Mouse (Mus musculus) midbrain, embryonic 16.5 days (tissue): Measurements from ENCODE around the gene Smim14. TPM values are rescaled to one million over a fixed set of nuclear protein-coding genes. Genes with fewer than 3 reads are reported as not detected.

Experiments used
- ATAC-seq: fragments of 200-750 bp; cut with Nextera tagmentation; 2 replicates; pipeline ENCODE4 v1.8.0; 2017; ENCODE audit warnings: moderate TSS enrichment
- H3K27ac ChIP-seq: fragments of 300-500 bp; sonication (generic); 2 replicates; pipeline ENCODE4 v1.5.1; 2014; ENCODE audit warnings: mild to moderate bottlenecking, low read length, mixed read lengths
- H3K27me3 ChIP-seq: fragments of 300-500 bp; sonication (generic); 2 replicates; pipeline ENCODE4 v1.6.1; 2014; ENCODE audit warnings: low read depth, low read length, mixed read lengths; ENCODE audit not compliant: control insufficient read depth, insufficient read depth
- H3K36me3 ChIP-seq: fragments of 300-500 bp; sonication (generic); 2 replicates; pipeline ENCODE4 v1.6.1; 2014; ENCODE audit warnings: mild to moderate bottlenecking, low read length, moderate library complexity, mixed read lengths; ENCODE audit not compliant: control insufficient read depth, insufficient read depth
- H3K4me1 ChIP-seq: fragments of 300-500 bp; sonication (generic); 2 replicates; pipeline ENCODE4 v1.6.1; 2014; ENCODE audit warnings: mild to moderate bottlenecking, low read length, mixed read lengths; ENCODE audit not compliant: control insufficient read depth, insufficient read depth
- H3K4me2 ChIP-seq: fragments of 300-500 bp; sonication (generic); 2 replicates; pipeline ENCODE4 v1.6.1; 2014; ENCODE audit warnings: mild to moderate bottlenecking, low read length, mixed read lengths
- H3K4me3 ChIP-seq: fragments of 300-500 bp; sonication (generic); 2 replicates; pipeline ENCODE4 v1.5.1; 2014; ENCODE audit warnings: low read depth, mild to moderate bottlenecking, low read length, moderate library complexity, mixed read lengths
- H3K9ac ChIP-seq: fragments of 300-500 bp; sonication (generic); 2 replicates; pipeline ENCODE4 v1.6.1; 2014; ENCODE audit warnings: low read depth, low read length, mixed read lengths
- H3K9me3 ChIP-seq: fragments of 300-500 bp; sonication (generic); replicated peaks from 2 replicates; pipeline ENCODE4 v1.6.1; 2014; ENCODE audit warnings: mild to moderate bottlenecking, low read length, mixed read lengths; ENCODE audit not compliant: control insufficient read depth, poor library complexity, severe bottlenecking
- WGBS: fragments of 180-500 bp; shearing (Covaris S2); extraction: QIAGEN DNeasy Blood & Tissue Kit; methylation state at CpG from one replicate; pipeline ENCODE4 v1.1.7; 2014; 5-methylcytosine and 5-hydroxymethylcytosine counted together
- polyA plus RNA-seq: library from polyadenylated mRNA; unstranded; fragments of >200 nt; fragmentation: Nextera tagmentation; extraction: Ambion mirVana; gene quantifications from 2 replicates; pipeline ENCODE4 v1.2.1, GENCODE M21; 2015

Smim14 gene
- 213 and 227 TPM in 2 replicates for polyA plus RNA-seq

DNA sequence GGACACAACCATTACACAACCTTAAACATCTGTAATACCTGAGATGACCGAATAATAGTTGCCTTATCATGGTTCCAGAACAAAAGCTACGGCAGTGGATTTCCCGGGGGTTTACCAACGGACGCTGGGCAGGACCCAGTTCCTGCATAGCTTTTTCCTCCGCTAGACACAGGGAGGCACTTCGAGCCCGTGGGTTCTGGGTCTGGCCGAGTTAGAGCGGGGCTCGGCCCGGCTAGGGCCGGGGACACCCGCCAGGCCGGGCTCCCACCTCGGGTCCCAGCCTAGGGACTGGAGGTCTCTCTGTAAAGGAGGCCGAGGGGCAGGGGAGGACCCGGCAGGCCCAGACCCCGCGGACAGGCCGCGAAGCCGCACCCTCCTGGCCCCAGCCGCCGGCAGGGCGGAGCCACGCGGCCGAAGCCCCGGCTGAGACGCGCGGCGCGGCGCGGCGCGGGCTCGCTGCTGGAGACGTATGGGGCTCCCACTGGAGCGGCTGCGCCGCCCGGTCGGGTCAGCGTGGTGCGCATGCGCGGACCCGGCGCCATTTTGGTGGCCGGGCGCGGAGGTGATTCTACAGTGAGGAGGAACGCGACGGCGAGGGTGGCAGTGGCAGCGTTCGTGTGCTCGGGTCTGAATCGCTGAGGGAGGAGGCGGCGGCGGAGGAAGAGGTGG is at the start of gene Smim14, which contains the start of gene Ube2k:
TSS of gene Smim14 (minus strand) at position 434 of the 669 bp plus-strand sequence.
TSS of gene Ube2k (plus strand) at position 483 of the 669 bp plus-strand sequence.
- peak within 1 kb of the TSS; percentile 97 for H3K27ac ChIP-seq
- peak within 1 kb of the TSS; percentile 81 for H3K4me2 ChIP-seq
- H3K9ac ChIP-seq, result peak within 1 kb of the TSS; percentile 98
- peak; percentile 96 for ATAC-seq
- H3K36me3 ChIP-seq, result no peaks in the 10 kb centered on the region
- no peaks in the 10 kb centered on the region for H3K9me3 ChIP-seq
- WGBS, result under 1% methylated on average over 64 of the region's 66 CpGs
- H3K27me3 ChIP-seq, result no peaks in the 10 kb centered on the region
- peaks cover 17% of the 10 kb centered on the region for H3K4me1 ChIP-seq
- peak within 1 kb of the TSS; percentile 96 for H3K4me3 ChIP-seq

DNA sequence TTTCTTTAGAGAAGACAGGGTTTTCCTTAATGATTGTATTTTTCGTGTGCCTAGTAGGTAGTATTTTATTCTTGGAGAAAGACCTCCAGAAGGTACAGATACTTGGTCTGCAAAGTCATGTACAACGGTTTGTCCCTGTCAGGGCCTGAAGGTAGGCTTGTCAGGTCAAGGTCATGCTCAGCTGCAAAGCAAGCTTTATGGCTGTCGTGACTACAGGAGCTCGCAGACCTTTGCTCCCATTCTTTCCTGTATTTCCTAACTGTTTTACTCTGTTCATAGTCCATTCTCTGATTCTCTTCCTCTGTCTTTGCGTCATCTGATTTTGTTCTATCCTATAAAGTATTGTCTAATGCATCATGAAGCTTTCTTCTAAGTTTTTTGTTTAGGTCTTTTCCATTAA is 49.3 kb upstream of the Smim14 start:
- H3K4me1 ChIP-seq, result no peaks in the 10 kb centered on the region
- no peaks in the 10 kb centered on the region for H3K9me3 ChIP-seq
- H3K4me3 ChIP-seq, result no peak overlapping the region
- H3K9ac ChIP-seq, result no peak overlapping the region
- 96% methylated on average over 5 of the region's 5 CpGs for WGBS
- H3K27me3 ChIP-seq, result no peaks in the 10 kb centered on the region
- H3K36me3 ChIP-seq, result peaks cover 5% of the 10 kb centered on the region; the same call in 1 of the 2 replicates
- no peak overlapping the region for H3K27ac ChIP-seq
- ATAC-seq, result no peak
- no peak overlapping the region for H3K4me2 ChIP-seq

DNA sequence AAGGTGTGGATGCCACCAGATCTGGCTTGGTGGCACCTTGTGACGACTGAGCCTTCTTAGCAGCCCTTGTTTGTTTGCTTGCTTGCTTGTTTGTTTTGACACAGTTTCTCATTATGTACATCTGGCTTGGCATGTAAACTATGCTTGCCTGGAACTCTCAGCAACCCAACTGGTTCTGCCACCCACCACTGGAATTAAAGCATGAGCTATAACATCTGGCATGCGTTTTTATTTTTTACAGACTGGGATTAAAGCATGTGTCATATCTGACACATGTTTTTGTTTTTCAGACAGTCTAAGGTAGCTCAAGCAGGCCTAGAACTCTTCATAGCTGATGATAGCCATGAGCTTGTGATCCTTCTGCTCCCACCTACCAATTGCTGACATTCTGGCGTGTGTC is 41.6 kb upstream of the Smim14 start:
- H3K4me2 ChIP-seq, result no peak overlapping the region
- no peak for ATAC-seq
- no peaks in the 10 kb centered on the region for H3K9me3 ChIP-seq
- H3K27me3 ChIP-seq, result no peaks in the 10 kb centered on the region
- no peaks in the 10 kb centered on the region; the same call in 1 of the 2 replicates for H3K4me1 ChIP-seq
- no peak overlapping the region for H3K4me3 ChIP-seq
- no peaks in the 10 kb centered on the region for H3K36me3 ChIP-seq
- 90% methylated on average over 3 of the region's 3 CpGs for WGBS
- H3K27ac ChIP-seq, result no peak overlapping the region
- no peak overlapping the region for H3K9ac ChIP-seq

DNA sequence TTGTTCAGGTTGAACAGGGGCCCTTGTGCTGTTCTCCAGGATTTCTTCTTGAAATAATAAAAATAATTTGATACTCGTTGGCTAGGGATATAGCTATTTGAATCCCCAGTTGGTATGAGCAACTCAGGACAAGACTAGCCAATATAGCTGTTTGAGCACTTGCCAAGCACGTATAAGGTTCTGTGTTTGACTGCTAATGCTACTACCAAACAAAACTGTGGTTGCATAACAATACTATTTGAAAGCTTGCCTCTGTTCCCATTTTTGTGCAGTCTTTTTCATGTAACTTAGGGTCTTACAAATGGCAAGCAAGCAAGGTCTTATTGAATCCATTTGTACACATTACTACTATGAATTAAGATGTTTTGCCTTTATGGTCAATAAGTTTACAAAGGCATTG is 38.9 kb upstream of the Smim14 start:
- H3K9me3 ChIP-seq, result no peaks in the 10 kb centered on the region
- no peak overlapping the region for H3K27ac ChIP-seq
- H3K4me3 ChIP-seq, result no peak overlapping the region
- H3K36me3 ChIP-seq, result no peaks in the 10 kb centered on the region
- H3K4me1 ChIP-seq, result no peaks in the 10 kb centered on the region; the same call in 1 of the 2 replicates
- no peak for ATAC-seq
- WGBS, result 76% methylated on average over 2 of the region's 2 CpGs
- no peaks in the 10 kb centered on the region for H3K27me3 ChIP-seq
- H3K4me2 ChIP-seq, result no peak overlapping the region
- no peak overlapping the region for H3K9ac ChIP-seq

DNA sequence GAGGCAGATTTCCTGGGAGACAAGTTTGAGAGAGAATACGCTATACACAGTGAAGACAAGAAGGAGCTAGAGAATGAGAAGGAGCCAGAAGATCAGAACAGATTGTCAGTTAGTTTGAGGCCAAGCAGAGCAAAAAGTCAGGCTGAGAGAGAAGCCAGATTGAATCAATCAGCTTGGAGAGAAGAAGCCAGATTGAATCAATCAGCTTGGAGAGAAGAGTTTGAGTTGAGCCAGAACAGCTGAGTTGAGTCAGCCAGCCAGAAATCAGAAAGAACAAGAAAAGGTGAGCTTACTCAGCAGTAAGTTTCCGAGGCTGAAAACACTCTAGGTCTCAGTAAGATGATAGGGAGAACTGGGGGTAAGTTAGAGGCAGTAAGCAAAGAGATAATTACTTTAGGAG is 37.9 kb upstream of the Smim14 start:
- Histone ChIP-seq H3K4me1 (no peaks in the 10 kb centered on the region; the same call in 1 of the 2 replicates), H3K36me3 (peaks cover under 1% of the 10 kb centered on the region; the same call in 1 of the 2 replicates), H3K9me3 (no peaks in the 10 kb centered on the region), H3K9ac (no peak overlapping the region), H3K27ac (no peak overlapping the region), H3K4me3 (no peak overlapping the region), H3K4me2 (no peak overlapping the region), H3K27me3 (no peaks in the 10 kb centered on the region)
- WGBS, result 91% methylated on average over 2 of the region's 2 CpGs
- no peak for ATAC-seq

DNA sequence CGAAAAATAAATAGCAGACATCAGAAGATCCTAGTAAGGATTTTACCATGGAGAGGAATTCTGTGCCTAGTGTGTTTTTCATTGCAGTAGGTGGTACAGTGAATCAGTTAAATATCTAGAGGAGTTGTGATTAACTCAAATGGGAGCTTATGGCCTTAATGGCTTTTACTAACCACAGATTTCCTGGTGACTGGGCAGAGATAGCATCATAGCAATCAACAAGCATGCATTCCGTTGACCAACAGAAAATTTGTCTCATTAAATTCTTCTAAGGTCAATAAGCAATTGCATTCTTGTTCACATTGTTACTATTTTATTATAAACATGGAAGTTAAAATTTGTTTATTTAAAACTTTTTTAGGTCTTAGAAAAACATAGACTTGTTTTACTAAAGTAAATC is 28.5 kb upstream of the Smim14 start:
- WGBS, result 83% methylated on average over 2 of the region's 2 CpGs
- no peak overlapping the region for H3K4me3 ChIP-seq
- no peak overlapping the region for H3K9ac ChIP-seq
- H3K27ac ChIP-seq, result no peak overlapping the region
- H3K36me3 ChIP-seq, result peaks cover 4% of the 10 kb centered on the region; the same call in 1 of the 2 replicates
- H3K4me1 ChIP-seq, result peaks cover 3% of the 10 kb centered on the region
- H3K27me3 ChIP-seq, result no peaks in the 10 kb centered on the region
- ATAC-seq, result no peak
- H3K4me2 ChIP-seq, result no peak overlapping the region
- no peaks in the 10 kb centered on the region for H3K9me3 ChIP-seq

DNA sequence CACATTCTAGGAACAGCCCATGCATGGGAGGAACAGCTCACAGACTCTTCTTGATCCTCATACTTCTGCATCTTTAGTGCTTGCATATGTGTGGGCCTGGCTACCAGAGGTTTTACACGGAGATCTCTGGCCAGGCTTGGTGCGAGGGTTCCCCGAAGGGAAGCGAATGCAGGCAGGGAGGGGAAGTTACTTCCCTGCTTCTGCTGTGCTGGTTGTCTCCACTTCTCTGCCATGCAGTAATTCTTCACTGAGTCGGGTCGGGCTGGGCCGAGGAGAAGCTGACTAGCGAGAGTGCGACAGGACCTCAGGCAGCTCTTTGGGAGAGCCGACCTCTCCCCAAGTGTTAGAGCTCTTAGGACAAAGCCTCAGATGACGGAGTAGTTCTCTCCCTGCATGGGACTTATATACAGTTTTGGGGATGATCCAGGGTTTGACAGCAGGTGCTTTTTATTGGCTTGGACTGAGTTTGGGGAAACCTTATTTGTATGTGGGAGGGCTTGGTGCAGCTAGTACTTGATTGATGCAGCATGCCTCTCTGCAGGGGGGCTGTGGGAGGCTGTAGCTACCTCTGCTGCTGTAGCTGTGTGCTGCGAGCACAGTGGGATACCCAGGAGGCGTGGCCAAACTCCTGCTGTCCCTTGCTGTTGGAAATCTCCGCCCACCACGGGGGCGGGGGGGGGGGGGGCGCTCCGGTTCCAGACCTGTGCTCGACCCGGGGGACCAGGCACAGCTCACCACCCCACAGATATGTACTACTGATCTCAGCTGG is 24.3 kb upstream of the Smim14 start:
- peak; percentile 56; the same call in 1 of the 2 replicates for ATAC-seq
- H3K27me3 ChIP-seq, result no peaks in the 10 kb centered on the region
- peaks cover 3% of the 10 kb centered on the region for H3K4me1 ChIP-seq
- H3K9me3 ChIP-seq, result no peaks in the 10 kb centered on the region
- no peak overlapping the region for H3K9ac ChIP-seq
- 30% methylated on average over 18 of the region's 20 CpGs for WGBS
- no peak overlapping the region for H3K4me2 ChIP-seq
- no peak overlapping the region for H3K27ac ChIP-seq
- H3K36me3 ChIP-seq, result 0 out of 2 replicates have a peak, but pooled peaks cover 2% of the 10 kb centered on the region
- no peak overlapping the region for H3K4me3 ChIP-seq

DNA sequence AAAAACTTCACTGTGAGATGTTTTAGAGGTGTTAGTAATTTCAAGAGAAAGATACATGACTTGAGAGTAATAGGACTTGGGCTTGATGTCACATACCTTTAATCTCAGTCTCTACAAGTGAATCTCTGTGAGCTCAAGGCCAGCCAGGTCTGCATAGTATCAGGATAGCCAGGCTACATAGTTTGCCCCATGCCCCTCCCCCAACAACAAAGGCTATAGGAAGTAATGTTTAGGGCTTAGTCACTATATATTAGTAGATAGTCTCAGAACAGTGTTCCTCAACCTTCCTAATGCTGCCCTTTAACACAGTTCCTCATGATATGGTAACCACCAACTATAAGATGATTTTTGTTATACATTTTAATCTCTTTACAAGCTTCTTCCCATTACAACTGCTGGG is 20.1 kb upstream of the Smim14 start:
- Histone ChIP-seq H3K36me3 (0 out of 2 replicates have a peak, but pooled peaks cover 2% of the 10 kb centered on the region), H3K9me3 (no peaks in the 10 kb centered on the region; the same call in 1 of the 2 replicates), H3K27me3 (no peaks in the 10 kb centered on the region), H3K4me2 (no peak overlapping the region), H3K4me1 (peaks cover 3% of the 10 kb centered on the region), H3K9ac (no peak overlapping the region), H3K4me3 (no peak overlapping the region), H3K27ac (no peak overlapping the region)
- ATAC-seq, result no peak

DNA sequence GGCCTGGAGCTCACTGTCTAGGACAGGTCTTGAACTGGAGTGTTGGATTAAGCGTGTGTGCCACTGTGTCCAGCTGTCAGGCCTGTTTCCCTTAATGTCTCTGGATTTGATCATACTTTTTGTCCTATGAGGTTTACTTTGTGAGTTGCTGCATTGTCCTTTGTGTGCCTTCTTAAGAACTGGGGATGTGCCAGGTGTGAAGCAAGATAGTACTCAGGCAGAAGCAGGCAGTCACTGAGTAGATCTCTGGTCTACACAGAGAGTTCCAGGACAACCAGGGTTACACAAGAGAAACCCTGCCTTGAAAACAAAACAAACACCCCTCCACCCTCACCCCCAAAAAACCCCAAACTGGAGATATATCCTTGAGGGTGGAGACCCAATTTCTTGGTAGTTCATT is 12.7 kb upstream of the Smim14 start:
- no peaks in the 10 kb centered on the region for H3K36me3 ChIP-seq
- no peaks in the 10 kb centered on the region; the same call in 1 of the 2 replicates for H3K9me3 ChIP-seq
- H3K4me2 ChIP-seq, result no peak overlapping the region
- no peak overlapping the region for H3K27ac ChIP-seq
- H3K9ac ChIP-seq, result no peak overlapping the region
- no peak for ATAC-seq
- WGBS, result 100% methylated on average over 1 of the region's 1 CpGs
- no peaks in the 10 kb centered on the region; the same call in 1 of the 2 replicates for H3K4me1 ChIP-seq
- H3K27me3 ChIP-seq, result no peaks in the 10 kb centered on the region
- no peak overlapping the region for H3K4me3 ChIP-seq
